Mouse (Mus musculus): ENCODE data around the gene Mei4. TPM values are rescaled to one million over a fixed set of nuclear protein-coding genes. Genes with fewer than 3 reads are reported as not detected.

Gene Mei4
- polyA plus RNA-seq, 1 experiment, result 0.16 TPM

DNA sequence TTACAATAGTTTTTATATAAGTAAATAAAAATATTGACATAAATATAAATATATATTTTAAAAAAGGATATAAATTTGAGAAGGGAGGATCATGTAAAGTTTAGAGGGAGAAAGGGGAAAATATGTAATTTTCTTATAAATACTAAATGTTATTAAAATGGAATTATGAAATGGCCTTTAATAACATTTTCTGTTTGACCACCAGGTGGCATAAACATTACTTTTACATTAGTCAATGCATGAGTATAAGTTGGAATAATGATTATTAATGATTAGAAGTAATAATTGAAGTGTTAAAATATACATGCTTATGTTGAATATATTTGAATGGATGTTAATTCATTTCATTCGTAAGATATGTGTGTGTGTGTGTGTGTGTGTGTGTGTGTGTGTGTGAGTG is 58.0 kb downstream of the Mei4 start:
- no peak for TF ChIP-seq CTCF (IDR thresholded peaks at IDR 0.05; ENCODE audit: control insufficient read depth, insufficient read depth, insufficient replicate concordance, low read depth, low read length)
- TF ChIP-seq POLR2A (IDR thresholded peaks at IDR 0.05; ENCODE audit: control insufficient read depth, low read depth, low read length), result no peak
- no peak overlapping the region for H3K4me3 ChIP-seq (ENCODE audit: control insufficient read depth, low read depth, low read length)
- H3K27ac ChIP-seq (ENCODE audit: control insufficient read depth, insufficient read depth, low read depth, low read length), result no peak overlapping the region
- H3K27me3 ChIP-seq (ENCODE audit: control insufficient read depth, insufficient read depth, low read length), result no peaks in the 10 kb centered on the region
- H3K4me1 ChIP-seq (ENCODE audit: control insufficient read depth, insufficient read depth, low read length), result no peaks in the 10 kb centered on the region
- no peaks in the 10 kb centered on the region for H3K36me3 ChIP-seq (ENCODE audit: control insufficient read depth, insufficient read depth, low read length)

DNA sequence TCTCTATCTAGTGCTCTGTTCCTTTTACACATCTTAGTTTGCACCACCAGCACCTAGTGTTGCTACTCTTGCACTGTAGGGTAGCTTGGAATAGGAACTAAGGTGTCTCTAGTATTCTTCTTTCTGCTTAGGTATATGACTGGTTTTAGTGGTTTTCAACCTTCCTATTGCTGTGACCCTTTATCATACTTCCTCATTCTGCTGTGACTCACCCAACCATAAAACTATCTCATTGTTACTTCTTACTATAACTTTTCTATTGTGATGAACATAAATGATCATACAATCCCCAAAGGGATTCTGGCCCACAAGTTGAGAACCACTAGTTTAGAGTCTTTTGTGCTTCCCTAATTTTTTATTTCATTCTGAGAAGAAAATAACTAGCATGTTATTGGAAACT is 61.3 kb downstream of the Mei4 start:
- Histone ChIP-seq H3K4me3 (ENCODE audit: control insufficient read depth, low read depth, low read length) (no peak overlapping the region), H3K27ac (ENCODE audit: control insufficient read depth, insufficient read depth, low read depth, low read length) (no peak overlapping the region), H3K36me3 (ENCODE audit: control insufficient read depth, insufficient read depth, low read length) (no peaks in the 10 kb centered on the region), H3K4me1 (ENCODE audit: control insufficient read depth, insufficient read depth, low read length) (no peaks in the 10 kb centered on the region), H3K27me3 (ENCODE audit: control insufficient read depth, insufficient read depth, low read length) (no peaks in the 10 kb centered on the region)
- TF ChIP-seq POLR2A (IDR thresholded peaks at IDR 0.05; ENCODE audit: control insufficient read depth, low read depth, low read length), result no peak
- TF ChIP-seq CTCF (IDR thresholded peaks at IDR 0.05; ENCODE audit: control insufficient read depth, insufficient read depth, insufficient replicate concordance, low read depth, low read length), result no peak

- Histone ChIP-seq H3K4me3 (ENCODE audit: control insufficient read depth, low read depth, low read length) (no peak overlapping the region), H3K27me3 (ENCODE audit: control insufficient read depth, insufficient read depth, low read length) (no peaks in the 10 kb centered on the region), H3K36me3 (ENCODE audit: control insufficient read depth, insufficient read depth, low read length) (no peaks in the 10 kb centered on the region), H3K27ac (ENCODE audit: control insufficient read depth, insufficient read depth, low read depth, low read length) (no peak overlapping the region), H3K4me1 (ENCODE audit: control insufficient read depth, insufficient read depth, low read length) (no peaks in the 10 kb centered on the region)
- TF ChIP-seq CTCF (IDR thresholded peaks at IDR 0.05; ENCODE audit: control insufficient read depth, insufficient read depth, insufficient replicate concordance, low read depth, low read length), result no peak
- no peak for TF ChIP-seq POLR2A (IDR thresholded peaks at IDR 0.05; ENCODE audit: control insufficient read depth, low read depth, low read length)
Measured at GRCm38 (mm10) chr9:81940533-81940932, 77.1 kb downstream of the Mei4 start.

DNA sequence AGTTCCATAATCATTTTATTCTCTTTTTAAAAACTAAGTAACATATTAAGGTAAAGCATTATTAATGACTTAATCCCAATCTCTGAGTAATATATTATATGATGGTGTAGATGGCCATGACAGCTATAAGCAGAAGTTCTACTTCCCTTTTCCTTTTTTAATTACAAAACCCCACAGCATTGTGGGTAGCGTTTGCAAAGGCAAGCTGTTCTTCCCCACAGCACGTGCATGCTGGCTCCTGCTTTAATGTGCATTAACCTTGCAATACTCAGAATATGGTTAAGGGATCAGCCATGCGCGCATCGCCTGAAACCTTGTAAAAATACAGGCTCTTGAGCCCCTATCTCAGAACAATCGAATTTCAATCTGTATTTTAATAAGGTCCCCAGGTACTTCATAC is 82.2 kb downstream of the Mei4 start:
- Histone ChIP-seq H3K4me1 (ENCODE audit: control insufficient read depth, insufficient read depth, low read length) (no peaks in the 10 kb centered on the region), H3K36me3 (ENCODE audit: control insufficient read depth, insufficient read depth, low read length) (no peaks in the 10 kb centered on the region), H3K27ac (ENCODE audit: control insufficient read depth, insufficient read depth, low read depth, low read length) (no peak overlapping the region), H3K4me3 (ENCODE audit: control insufficient read depth, low read depth, low read length) (no peak overlapping the region), H3K27me3 (ENCODE audit: control insufficient read depth, insufficient read depth, low read length) (no peaks in the 10 kb centered on the region)
- TF ChIP-seq CTCF (IDR thresholded peaks at IDR 0.05; ENCODE audit: control insufficient read depth, insufficient read depth, insufficient replicate concordance, low read depth, low read length) (no peak), POLR2A (IDR thresholded peaks at IDR 0.05; ENCODE audit: control insufficient read depth, low read depth, low read length) (no peak)

GRCm38 (mm10) chr9:81956858-81957257 is 93.4 kb downstream of the Mei4 start:
- Histone ChIP-seq H3K4me1 (ENCODE audit: control insufficient read depth, insufficient read depth, low read length) (no peaks in the 10 kb centered on the region), H3K36me3 (ENCODE audit: control insufficient read depth, insufficient read depth, low read length) (no peaks in the 10 kb centered on the region), H3K27ac (ENCODE audit: control insufficient read depth, insufficient read depth, low read depth, low read length) (no peak overlapping the region), H3K4me3 (ENCODE audit: control insufficient read depth, low read depth, low read length) (no peak overlapping the region), H3K27me3 (ENCODE audit: control insufficient read depth, insufficient read depth, low read length) (no peaks in the 10 kb centered on the region)
- TF ChIP-seq POLR2A (IDR thresholded peaks at IDR 0.05; ENCODE audit: control insufficient read depth, low read depth, low read length) (no peak), CTCF (IDR thresholded peaks at IDR 0.05; ENCODE audit: control insufficient read depth, insufficient read depth, insufficient replicate concordance, low read depth, low read length) (no peak)

DNA sequence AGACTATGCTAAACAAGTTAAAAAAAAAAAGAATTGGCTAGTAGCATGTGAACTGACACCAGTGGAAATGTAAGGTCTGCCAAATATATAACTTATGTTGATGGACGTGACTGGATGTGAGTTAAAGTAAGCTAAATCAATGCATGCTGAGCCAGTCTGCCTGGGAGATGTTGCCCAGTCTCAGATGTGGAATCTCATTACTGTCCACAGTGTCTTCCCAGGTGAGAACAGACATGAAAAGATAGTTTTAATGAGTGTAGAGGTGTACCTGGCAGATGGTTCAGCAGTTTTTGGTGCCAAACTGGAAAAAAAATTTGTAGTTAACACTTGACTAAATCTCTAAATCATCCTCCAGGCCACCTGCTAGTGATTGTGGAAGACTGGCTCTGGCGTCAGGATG is 94.4 kb downstream of the Mei4 start:
- Histone ChIP-seq H3K4me3 (ENCODE audit: control insufficient read depth, low read depth, low read length) (no peak overlapping the region), H3K36me3 (ENCODE audit: control insufficient read depth, insufficient read depth, low read length) (no peaks in the 10 kb centered on the region), H3K27me3 (ENCODE audit: control insufficient read depth, insufficient read depth, low read length) (no peaks in the 10 kb centered on the region), H3K27ac (ENCODE audit: control insufficient read depth, insufficient read depth, low read depth, low read length) (no peak overlapping the region), H3K4me1 (ENCODE audit: control insufficient read depth, insufficient read depth, low read length) (no peaks in the 10 kb centered on the region)
- TF ChIP-seq POLR2A (IDR thresholded peaks at IDR 0.05; ENCODE audit: control insufficient read depth, low read depth, low read length), result no peak
- no peak for TF ChIP-seq CTCF (IDR thresholded peaks at IDR 0.05; ENCODE audit: control insufficient read depth, insufficient read depth, insufficient replicate concordance, low read depth, low read length)

DNA sequence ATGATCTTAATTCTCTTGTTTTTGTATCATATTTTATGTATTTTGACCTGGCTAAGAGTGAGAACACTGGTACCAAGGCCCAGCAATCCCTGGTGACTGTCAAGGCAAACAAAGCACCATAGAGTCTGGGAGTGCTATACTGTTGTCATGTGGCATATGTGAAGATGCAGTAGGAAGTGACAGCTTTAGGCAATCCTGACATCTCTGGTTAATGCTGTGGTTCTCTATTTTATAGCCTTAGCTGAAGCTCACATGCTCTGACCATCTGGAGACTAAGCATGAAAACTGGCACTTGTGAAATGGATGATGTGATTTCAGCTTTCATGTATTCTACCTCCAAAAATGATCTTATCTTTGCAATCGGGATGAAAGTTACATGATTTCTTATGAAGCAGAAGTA is 103.3 kb downstream of the Mei4 start:
- Histone ChIP-seq H3K4me3 (ENCODE audit: control insufficient read depth, low read depth, low read length) (no peak overlapping the region), H3K36me3 (ENCODE audit: control insufficient read depth, insufficient read depth, low read length) (no peaks in the 10 kb centered on the region), H3K27me3 (ENCODE audit: control insufficient read depth, insufficient read depth, low read length) (no peaks in the 10 kb centered on the region), H3K27ac (ENCODE audit: control insufficient read depth, insufficient read depth, low read depth, low read length) (no peak overlapping the region), H3K4me1 (ENCODE audit: control insufficient read depth, insufficient read depth, low read length) (no peaks in the 10 kb centered on the region)
- no peak for TF ChIP-seq CTCF (IDR thresholded peaks at IDR 0.05; ENCODE audit: control insufficient read depth, insufficient read depth, insufficient replicate concordance, low read depth, low read length)
- no peak for TF ChIP-seq POLR2A (IDR thresholded peaks at IDR 0.05; ENCODE audit: control insufficient read depth, low read depth, low read length)

DNA sequence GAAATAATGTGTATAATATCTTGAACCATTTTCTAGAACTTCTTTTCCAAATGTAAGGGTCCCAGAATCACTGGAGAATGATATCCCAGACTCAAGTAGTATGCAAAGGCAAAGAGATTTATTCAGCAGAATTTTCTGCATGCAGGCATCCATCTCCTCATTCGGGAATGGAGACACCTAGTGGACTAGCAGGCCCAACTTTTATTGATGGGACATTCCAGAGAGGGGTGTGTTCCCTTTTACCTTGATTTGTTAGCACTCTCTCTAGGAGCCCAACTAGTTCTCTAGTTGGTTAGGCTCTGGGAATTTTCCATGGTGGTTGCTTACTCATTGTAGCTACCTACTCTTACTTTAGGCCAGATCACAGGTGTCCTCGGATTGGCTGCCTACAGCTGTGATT is 105.5 kb downstream of the Mei4 start:
- Histone ChIP-seq H3K27me3 (ENCODE audit: control insufficient read depth, insufficient read depth, low read length) (no peaks in the 10 kb centered on the region), H3K4me3 (ENCODE audit: control insufficient read depth, low read depth, low read length) (no peak overlapping the region), H3K36me3 (ENCODE audit: control insufficient read depth, insufficient read depth, low read length) (no peaks in the 10 kb centered on the region), H3K4me1 (ENCODE audit: control insufficient read depth, insufficient read depth, low read length) (no peaks in the 10 kb centered on the region), H3K27ac (ENCODE audit: control insufficient read depth, insufficient read depth, low read depth, low read length) (no peak overlapping the region)
- TF ChIP-seq CTCF (IDR thresholded peaks at IDR 0.05; ENCODE audit: control insufficient read depth, insufficient read depth, insufficient replicate concordance, low read depth, low read length) (no peak), POLR2A (IDR thresholded peaks at IDR 0.05; ENCODE audit: control insufficient read depth, low read depth, low read length) (no peak)

All from testis, adult 2 months (tissue).